Mouse (Mus musculus) forebrain, embryonic 13.5 days (tissue): ENCODE measurements around the gene Adam12. TPM values are rescaled to one million over a fixed set of nuclear protein-coding genes. Genes with fewer than 3 reads are reported as not detected.

Source experiments
- ATAC-seq: fragments of 200-750 bp; cut with Nextera tagmentation; 2 replicates; pipeline ENCODE4 v1.8.0; 2017
- H3K27ac ChIP-seq: fragments of 300-500 bp; sonication (generic); 2 replicates; pipeline ENCODE4 v1.5.1; 2015; ENCODE audit warnings: inconsistent platforms, mild to moderate bottlenecking, moderate library complexity
- H3K27me3 ChIP-seq: fragments of 300-500 bp; sonication (generic); 2 replicates; pipeline ENCODE4 v1.6.1; 2015; ENCODE audit warnings: mild to moderate bottlenecking, inconsistent platforms
- H3K36me3 ChIP-seq: fragments of 300-500 bp; sonication (generic); 2 replicates; pipeline ENCODE4 v1.6.1; 2015; ENCODE audit warnings: mild to moderate bottlenecking, inconsistent platforms; ENCODE audit not compliant: poor library complexity, severe bottlenecking
- H3K4me1 ChIP-seq: fragments of 300-500 bp; sonication (generic); 2 replicates; pipeline ENCODE4 v1.6.1; 2015; ENCODE audit warnings: inconsistent platforms
- H3K4me2 ChIP-seq: fragments of 300-500 bp; sonication (generic); 2 replicates; pipeline ENCODE4 v1.6.1; 2015; ENCODE audit warnings: inconsistent platforms, mild to moderate bottlenecking, moderate library complexity
- H3K4me3 ChIP-seq: fragments of 300-500 bp; sonication (generic); 2 replicates; pipeline ENCODE4 v1.5.1; 2015; ENCODE audit warnings: mild to moderate bottlenecking, inconsistent platforms
- H3K9ac ChIP-seq: fragments of 300-500 bp; sonication (generic); 2 replicates; pipeline ENCODE4 v1.6.1; 2015; ENCODE audit warnings: mild to moderate bottlenecking, inconsistent platforms
- H3K9me3 ChIP-seq: fragments of 300-500 bp; sonication (generic); replicated peaks from 2 replicates; pipeline ENCODE4 v1.6.1; 2016; ENCODE audit warnings: inconsistent platforms
- WGBS: fragments of 180-500 bp; shearing (Covaris S2); methylation state at CpG from one replicate; pipeline ENCODE4 v1.1.7; 2015; 5-methylcytosine and 5-hydroxymethylcytosine counted together
- polyA plus RNA-seq: library from polyadenylated mRNA; unstranded; fragments of >200 nt; fragmentation: Nextera tagmentation; extraction: Ambion mirVana; gene quantifications from 2 replicates; pipeline ENCODE4 v1.2.1, GENCODE M21; 2015

The Adam12 gene
- polyA plus RNA-seq, 1 experiment from 2014 or later = 1.3 TPM

DNA sequence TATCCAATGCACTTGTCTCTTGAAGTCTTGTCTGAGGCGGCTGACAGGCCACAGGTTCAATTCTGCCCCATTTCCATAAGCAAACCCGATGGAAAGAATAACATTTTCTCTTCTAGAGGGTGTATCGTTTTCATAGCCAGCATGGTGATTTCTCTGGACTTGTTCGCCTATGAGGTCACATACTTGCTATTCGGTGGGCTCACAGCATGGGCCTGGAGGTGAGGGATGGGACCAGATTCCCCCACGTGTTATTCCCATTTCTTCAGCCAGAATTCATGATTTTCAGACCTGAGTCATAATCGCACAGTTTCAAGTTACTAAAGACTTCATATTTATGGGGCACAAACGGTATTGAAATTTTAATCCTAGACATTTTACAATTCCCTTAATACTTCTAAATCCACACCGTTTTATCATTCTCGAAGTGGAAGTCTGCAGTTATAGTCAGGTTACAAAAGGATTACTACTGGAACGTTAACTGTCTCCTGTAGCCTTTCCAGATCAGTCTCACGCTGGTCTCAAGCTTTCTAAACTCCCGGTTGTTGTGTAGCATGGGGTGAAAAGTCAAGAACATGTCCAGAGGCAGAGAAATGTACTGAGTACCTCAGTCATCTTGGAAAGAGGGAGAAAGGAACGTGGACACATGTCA is 58.4 kb downstream of the Adam12 start:
- H3K36me3 ChIP-seq = no peaks in the 10 kb centered on the region
- H3K4me3 ChIP-seq = no peak overlapping the region
- no peak overlapping the region for H3K4me2 ChIP-seq
- H3K27me3 ChIP-seq = no peaks in the 10 kb centered on the region
- 87% methylated on average over 14 of the region's 14 CpGs for WGBS
- no peak overlapping the region for H3K9ac ChIP-seq
- H3K4me1 ChIP-seq = no peaks in the 10 kb centered on the region
- H3K27ac ChIP-seq = no peak overlapping the region
- H3K9me3 ChIP-seq = no peaks in the 10 kb centered on the region
- no peak for ATAC-seq

DNA sequence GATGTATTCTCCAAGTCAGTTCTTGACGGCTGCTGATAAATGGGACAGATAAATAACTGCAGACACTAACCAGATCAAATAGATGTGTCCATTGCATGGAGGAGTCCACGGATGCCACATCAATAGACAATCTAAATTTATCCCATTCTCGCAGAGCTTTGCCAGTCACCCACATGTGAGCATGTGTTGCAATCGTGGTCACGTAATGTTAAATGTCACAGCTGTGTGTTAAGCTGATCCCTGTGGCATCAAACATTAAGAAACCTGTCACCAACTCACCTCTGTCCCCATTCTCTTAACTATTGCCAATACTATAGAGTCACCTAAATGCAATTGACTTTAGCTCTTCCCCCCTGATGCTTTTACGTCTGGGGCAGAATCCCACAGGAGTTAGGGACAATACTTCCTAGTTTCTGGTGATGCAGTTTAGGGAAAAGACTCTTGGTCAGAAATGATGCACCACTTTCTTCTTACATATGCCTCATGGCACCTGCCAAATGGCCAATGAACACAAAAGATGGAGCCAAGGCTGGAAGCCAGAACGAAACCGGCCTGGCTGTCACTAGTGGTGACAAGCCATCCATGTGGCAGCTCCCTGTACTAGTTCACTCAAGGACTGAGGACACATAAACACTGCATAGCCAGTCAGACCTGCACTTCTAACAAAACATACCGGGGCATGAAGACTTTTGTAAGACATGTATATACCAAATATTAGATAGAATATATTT is 61.6 kb downstream of the Adam12 start:
- WGBS = 93% methylated on average over 9 of the region's 9 CpGs
- H3K4me2 ChIP-seq = no peak overlapping the region
- H3K9me3 ChIP-seq = no peaks in the 10 kb centered on the region
- no peak overlapping the region for H3K27ac ChIP-seq
- no peak overlapping the region for H3K9ac ChIP-seq
- H3K4me3 ChIP-seq = no peak overlapping the region
- no peaks in the 10 kb centered on the region for H3K36me3 ChIP-seq
- no peak for ATAC-seq
- no peaks in the 10 kb centered on the region for H3K27me3 ChIP-seq
- H3K4me1 ChIP-seq = no peaks in the 10 kb centered on the region

DNA sequence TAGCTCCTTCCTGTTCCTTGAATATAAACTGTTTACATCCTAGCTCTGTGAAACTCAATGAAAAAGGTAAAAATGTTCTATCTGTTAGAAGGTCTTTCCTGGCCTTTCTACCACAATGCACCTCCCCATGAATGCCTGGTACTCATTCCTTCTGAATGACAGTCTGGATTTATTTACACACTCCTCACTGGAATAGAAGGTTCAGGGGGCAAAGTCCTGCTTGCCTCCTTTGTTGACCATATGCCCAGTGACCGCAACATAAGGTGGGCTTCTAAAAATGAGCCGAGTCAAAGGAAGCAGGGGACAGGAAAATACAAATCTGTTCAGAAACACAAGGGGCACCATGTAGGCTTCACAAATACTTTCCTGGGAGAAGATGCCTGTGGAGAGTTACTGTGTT is 62.2 kb downstream of the Adam12 start:
- Histone ChIP-seq H3K9me3 (no peaks in the 10 kb centered on the region), H3K27ac (no peak overlapping the region), H3K4me2 (no peak overlapping the region), H3K4me3 (no peak overlapping the region), H3K4me1 (no peaks in the 10 kb centered on the region), H3K36me3 (no peaks in the 10 kb centered on the region), H3K9ac (no peak overlapping the region), H3K27me3 (no peaks in the 10 kb centered on the region)
- 96% methylated on average over 2 of the region's 2 CpGs for WGBS
- no peak for ATAC-seq

- H3K27ac ChIP-seq = no peak overlapping the region
- WGBS = 61% methylated on average over 3 of the region's 3 CpGs
- H3K36me3 ChIP-seq = no peaks in the 10 kb centered on the region
- H3K9ac ChIP-seq = no peak overlapping the region
- no peak for ATAC-seq
- H3K27me3 ChIP-seq = no peaks in the 10 kb centered on the region
- no peaks in the 10 kb centered on the region for H3K9me3 ChIP-seq
- no peak overlapping the region for H3K4me3 ChIP-seq
- no peaks in the 10 kb centered on the region for H3K4me1 ChIP-seq
- no peak overlapping the region for H3K4me2 ChIP-seq
Measured at GRCm38 (mm10) chr7:134167586-134167985, 64.4 kb downstream of the Adam12 start.

DNA sequence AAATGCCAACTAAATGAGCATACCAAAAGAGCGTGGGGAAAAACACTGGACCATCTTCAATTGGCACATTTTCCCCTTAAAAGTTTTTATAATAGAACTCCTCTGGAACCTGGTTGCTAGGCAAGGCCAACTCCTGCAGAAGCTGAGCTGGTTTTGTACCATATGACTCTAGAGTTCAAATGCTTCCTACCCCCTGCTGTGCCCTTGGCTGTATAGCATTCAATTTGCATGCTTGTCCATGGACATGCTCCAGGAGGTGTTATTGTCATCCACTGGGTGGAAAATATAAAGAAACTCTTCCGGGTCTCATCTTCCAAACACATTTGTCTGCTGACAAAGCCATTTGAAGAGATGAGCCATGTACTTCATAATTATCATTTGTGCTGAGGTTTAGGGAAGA is 68.2 kb downstream of the Adam12 start:
- 72% methylated on average over 2 of the region's 2 CpGs for WGBS
- no peak overlapping the region for H3K27ac ChIP-seq
- no peaks in the 10 kb centered on the region for H3K9me3 ChIP-seq
- no peak for ATAC-seq
- no peak overlapping the region for H3K4me3 ChIP-seq
- no peaks in the 10 kb centered on the region for H3K36me3 ChIP-seq
- H3K4me2 ChIP-seq = no peak overlapping the region
- H3K9ac ChIP-seq = no peak overlapping the region
- no peaks in the 10 kb centered on the region for H3K27me3 ChIP-seq
- H3K4me1 ChIP-seq = no peaks in the 10 kb centered on the region

DNA sequence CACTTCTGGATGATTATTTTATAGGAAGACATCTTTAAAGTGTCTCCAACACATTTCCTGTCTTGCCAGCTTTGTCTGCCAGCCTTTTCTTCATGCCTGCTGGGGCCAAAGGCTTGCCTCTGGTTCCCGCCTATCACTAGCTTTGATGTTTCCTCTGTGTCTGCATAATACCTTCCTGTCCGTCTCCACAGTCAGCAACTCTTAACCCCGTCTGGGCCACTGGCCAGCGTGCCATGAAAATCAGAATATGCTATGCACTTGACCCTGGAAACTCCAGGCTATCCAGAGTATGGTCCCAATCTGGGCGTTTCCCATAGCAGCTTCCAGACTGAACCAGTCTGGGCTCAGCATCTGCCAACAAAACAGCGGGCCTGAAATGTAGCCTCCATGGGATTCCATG is 69.1 kb downstream of the Adam12 start:
- no peaks in the 10 kb centered on the region for H3K27me3 ChIP-seq
- no peaks in the 10 kb centered on the region for H3K4me1 ChIP-seq
- WGBS = 66% methylated on average over 6 of the region's 6 CpGs
- H3K4me2 ChIP-seq = no peak overlapping the region
- H3K9ac ChIP-seq = no peak overlapping the region
- H3K36me3 ChIP-seq = no peaks in the 10 kb centered on the region
- ATAC-seq = no peak
- H3K4me3 ChIP-seq = no peak overlapping the region
- no peaks in the 10 kb centered on the region for H3K9me3 ChIP-seq
- H3K27ac ChIP-seq = no peak overlapping the region

DNA sequence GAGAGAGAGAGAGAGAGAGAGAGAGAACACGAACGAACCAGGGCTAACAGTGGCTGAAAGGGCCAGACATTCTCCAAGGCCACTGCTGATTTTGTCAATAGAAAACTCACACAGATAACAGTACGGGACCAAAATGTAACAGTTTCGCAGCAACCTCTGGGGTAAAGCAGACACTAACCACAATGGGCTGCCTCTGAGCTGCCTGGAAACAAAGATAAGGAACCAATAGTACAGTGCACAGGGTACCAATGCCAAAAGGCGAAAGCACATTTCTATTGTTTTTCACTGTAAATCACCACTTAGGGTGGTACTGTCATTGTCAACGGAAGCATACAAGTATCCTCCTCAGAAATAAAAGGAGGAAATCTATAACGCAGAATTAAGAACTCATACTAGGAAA is 72.3 kb downstream of the Adam12 start:
- H3K9me3 ChIP-seq = no peaks in the 10 kb centered on the region
- ATAC-seq = no peak
- WGBS = 84% methylated on average over 7 of the region's 7 CpGs
- no peaks in the 10 kb centered on the region for H3K4me1 ChIP-seq
- H3K36me3 ChIP-seq = no peaks in the 10 kb centered on the region
- H3K4me3 ChIP-seq = no peak overlapping the region
- H3K9ac ChIP-seq = no peak overlapping the region
- no peak overlapping the region for H3K27ac ChIP-seq
- no peak overlapping the region for H3K4me2 ChIP-seq
- no peaks in the 10 kb centered on the region for H3K27me3 ChIP-seq

DNA sequence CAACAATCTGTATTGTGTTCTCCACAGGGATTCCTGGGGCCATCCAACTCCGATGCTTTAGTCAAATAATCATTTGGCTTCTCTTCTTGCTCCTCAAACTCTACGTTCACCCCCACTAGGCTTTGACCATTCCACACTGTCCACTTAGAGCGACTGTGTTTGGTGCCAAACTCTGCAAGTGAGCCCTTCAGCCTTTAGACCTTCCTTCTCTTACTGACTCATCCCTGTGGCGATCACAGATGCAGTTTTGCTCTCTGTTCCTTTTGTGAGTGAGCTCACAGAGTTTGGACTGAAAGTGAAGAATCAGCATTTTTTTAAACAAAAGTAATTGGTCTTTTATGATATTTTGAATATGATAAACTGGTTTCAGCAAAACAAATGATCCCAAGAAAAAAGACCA is 80.6 kb downstream of the Adam12 start:
- no peaks in the 10 kb centered on the region for H3K4me1 ChIP-seq
- H3K36me3 ChIP-seq = no peaks in the 10 kb centered on the region
- ATAC-seq = no peak
- no peak overlapping the region for H3K4me2 ChIP-seq
- H3K27me3 ChIP-seq = no peaks in the 10 kb centered on the region
- H3K9me3 ChIP-seq = no peaks in the 10 kb centered on the region
- H3K27ac ChIP-seq = no peak overlapping the region
- H3K9ac ChIP-seq = no peak overlapping the region
- H3K4me3 ChIP-seq = no peak overlapping the region
- WGBS = 84% methylated on average over 4 of the region's 4 CpGs

GRCm38 (mm10) chr7:134150305-134150704 is 81.6 kb downstream of the Adam12 start:
- H3K9me3 ChIP-seq = no peaks in the 10 kb centered on the region
- H3K4me3 ChIP-seq = no peak overlapping the region
- no peak overlapping the region for H3K4me2 ChIP-seq
- 82% methylated on average over 8 of the region's 8 CpGs for WGBS
- no peaks in the 10 kb centered on the region for H3K36me3 ChIP-seq
- H3K27ac ChIP-seq = no peak overlapping the region
- no peak for ATAC-seq
- H3K27me3 ChIP-seq = no peaks in the 10 kb centered on the region
- H3K9ac ChIP-seq = no peak overlapping the region
- H3K4me1 ChIP-seq = no peaks in the 10 kb centered on the region

GRCm38 (mm10) chr7:134149351-134149750 is 82.6 kb downstream of the Adam12 start:
- 90% methylated on average over 6 of the region's 6 CpGs for WGBS
- no peak for ATAC-seq
- Histone ChIP-seq H3K36me3 (no peaks in the 10 kb centered on the region), H3K4me1 (no peaks in the 10 kb centered on the region), H3K4me3 (no peak overlapping the region), H3K27ac (no peak overlapping the region), H3K27me3 (no peaks in the 10 kb centered on the region), H3K4me2 (no peak overlapping the region), H3K9me3 (no peaks in the 10 kb centered on the region), H3K9ac (no peak overlapping the region)

GRCm38 (mm10) chr7:134147561-134147960 is 84.4 kb downstream of the Adam12 start:
- no peak overlapping the region for H3K27ac ChIP-seq
- no peak overlapping the region for H3K9ac ChIP-seq
- no peaks in the 10 kb centered on the region for H3K27me3 ChIP-seq
- H3K4me2 ChIP-seq = no peak overlapping the region
- H3K4me1 ChIP-seq = no peaks in the 10 kb centered on the region
- H3K4me3 ChIP-seq = no peak overlapping the region
- ATAC-seq = no peak
- WGBS = 90% methylated on average over 3 of the region's 3 CpGs
- H3K9me3 ChIP-seq = no peaks in the 10 kb centered on the region
- H3K36me3 ChIP-seq = no peaks in the 10 kb centered on the region

- no peak overlapping the region for H3K9ac ChIP-seq
- ATAC-seq = no peak
- H3K27ac ChIP-seq = no peak overlapping the region
Measured at GRCm38 (mm10) chr7:134146821-134147220, 85.1 kb downstream of the Adam12 start.

DNA sequence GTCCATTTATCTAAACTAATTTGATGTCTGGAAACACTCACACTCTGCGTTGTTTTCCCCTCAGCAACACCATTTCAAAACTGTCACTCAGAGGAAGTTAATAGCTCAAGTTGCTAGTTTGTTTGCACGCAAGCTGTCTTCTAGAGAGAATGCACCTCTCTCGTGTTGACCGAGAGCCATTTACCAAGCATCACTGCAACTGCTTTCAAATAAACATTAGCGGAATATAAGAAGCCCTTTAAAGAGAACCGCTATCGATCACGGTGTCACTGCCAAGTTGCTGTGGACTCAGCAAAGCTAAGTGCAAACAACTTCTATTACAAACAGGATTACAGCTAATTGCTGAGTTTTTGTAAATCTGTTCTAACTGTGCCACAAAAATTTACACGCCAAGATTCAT is 87.8 kb downstream of the Adam12 start:
- H3K4me2 ChIP-seq = no peak overlapping the region
- WGBS = 69% methylated on average over 9 of the region's 9 CpGs

More at GRCm38 (mm10) chr7:134146821-134147220, 85.1 kb downstream of the Adam12 start:
- Histone ChIP-seq H3K9me3 (no peaks in the 10 kb centered on the region), H3K27me3 (no peaks in the 10 kb centered on the region), H3K36me3 (no peaks in the 10 kb centered on the region), H3K4me1 (no peaks in the 10 kb centered on the region), H3K4me3 (no peak overlapping the region), H3K4me2 (no peak overlapping the region)
- 100% methylated on average over 2 of the region's 2 CpGs for WGBS

More for the DNA sequence above, 87.8 kb downstream of the Adam12 start:
- no peaks in the 10 kb centered on the region for H3K9me3 ChIP-seq
- ATAC-seq = no peak
- no peaks in the 10 kb centered on the region for H3K36me3 ChIP-seq
- no peak overlapping the region for H3K9ac ChIP-seq
- no peak overlapping the region for H3K4me3 ChIP-seq
- no peak overlapping the region for H3K27ac ChIP-seq
- no peaks in the 10 kb centered on the region for H3K27me3 ChIP-seq
- H3K4me1 ChIP-seq = no peaks in the 10 kb centered on the region
